Mouse (Mus musculus): ENCODE measurements around the gene Slc19a1. TPM values are rescaled to one million over a fixed set of nuclear protein-coding genes. Genes with fewer than 3 reads are reported as not detected.

Slc19a1 gene
- polyA plus RNA-seq, 1 experiment from 2014 or later, result 35.4 TPM

DNA sequence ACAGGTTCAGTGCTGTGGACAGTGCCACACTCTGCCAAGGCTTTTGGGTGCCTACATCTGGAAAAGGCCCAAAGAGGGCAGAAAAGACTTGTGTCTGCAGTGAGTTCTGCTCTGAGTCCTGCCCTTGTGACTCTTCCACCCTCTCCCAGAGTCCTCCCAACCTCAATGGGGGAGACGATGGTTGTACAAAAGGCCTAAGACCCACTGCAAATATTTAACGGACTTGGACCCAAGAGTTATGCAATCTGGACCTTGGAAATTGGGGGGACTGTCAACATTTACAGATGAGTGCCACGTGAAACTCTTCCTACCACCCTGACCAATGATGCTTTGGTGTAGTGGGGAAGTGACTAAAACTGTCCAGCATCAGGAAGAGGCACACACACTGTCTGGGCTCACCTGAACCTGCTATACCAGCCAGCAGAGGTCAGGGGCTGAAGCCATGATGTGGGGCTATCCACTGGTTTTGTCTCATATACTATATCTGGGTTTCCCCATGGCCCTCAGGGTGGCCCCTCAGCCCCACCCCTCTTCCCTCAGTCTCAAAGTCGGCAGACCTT lies 59.6 kb downstream of the Slc19a1 start:
- Histone ChIP-seq H3K4me3 (ENCODE audit: low read depth, low read length) (no peak overlapping the region), H3K9me3 (ENCODE audit: control insufficient read depth, low read depth, low read length) (peaks cover 5% of the 10 kb centered on the region; the same call in 1 of the 2 replicates), H3K4me1 (ENCODE audit: control insufficient read depth, insufficient read depth, low read length) (peaks cover 4% of the 10 kb centered on the region; the same call in 1 of the 2 replicates), H3K9ac (replicated peaks; ENCODE audit: low read depth, low read length) (no peak overlapping the region), H3K27me3 (ENCODE audit: control insufficient read depth, insufficient read depth, low read length) (no peaks in the 10 kb centered on the region), H3K4me2 (replicated peaks; ENCODE audit: low read depth, low read length) (no peak overlapping the region), H3K36me3 (ENCODE audit: control insufficient read depth, insufficient read depth, low read length) (no peaks in the 10 kb centered on the region; the same call in 1 of the 2 replicates), H3K27ac (ENCODE audit: low read length) (no peak overlapping the region)
- WGBS, result 69% methylated on average over 4 of the region's 4 CpGs
- no peak for ATAC-seq (ENCODE audit: insufficient number of reproducible peaks, insufficient read depth, low FRiP score, low read depth)

DNA sequence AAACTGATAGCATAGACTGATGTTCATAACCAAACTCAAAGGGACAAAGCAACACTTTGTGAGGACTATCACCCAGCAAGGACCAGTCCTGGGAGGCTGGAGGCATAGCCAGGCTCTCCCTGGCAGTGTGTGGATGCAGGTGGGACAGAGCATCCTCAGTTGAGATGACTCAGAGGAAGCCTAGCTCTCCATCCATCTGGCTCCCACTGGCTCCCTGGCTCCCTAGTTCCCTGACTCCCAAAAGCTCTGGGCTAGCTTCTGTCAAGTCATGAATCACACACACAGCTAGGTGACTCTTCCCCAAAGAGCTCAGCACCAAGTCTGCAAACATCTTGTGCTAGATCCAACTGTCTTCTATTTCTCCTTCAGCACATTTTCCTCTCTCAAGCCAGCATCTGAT lies 61.8 kb downstream of the Slc19a1 start:
- ATAC-seq (ENCODE audit: insufficient number of reproducible peaks, insufficient read depth, low FRiP score, low read depth), result no peak
- Histone ChIP-seq H3K27me3 (ENCODE audit: control insufficient read depth, insufficient read depth, low read length) (no peaks in the 10 kb centered on the region), H3K9me3 (ENCODE audit: control insufficient read depth, low read depth, low read length) (peaks cover 5% of the 10 kb centered on the region; the same call in 1 of the 2 replicates), H3K36me3 (ENCODE audit: control insufficient read depth, insufficient read depth, low read length) (no peaks in the 10 kb centered on the region; the same call in 1 of the 2 replicates), H3K4me3 (ENCODE audit: low read depth, low read length) (no peak overlapping the region), H3K9ac (replicated peaks; ENCODE audit: low read depth, low read length) (no peak overlapping the region), H3K27ac (ENCODE audit: low read length) (no peak overlapping the region), H3K4me2 (replicated peaks; ENCODE audit: low read depth, low read length) (no peak overlapping the region), H3K4me1 (ENCODE audit: control insufficient read depth, insufficient read depth, low read length) (peaks cover 13% of the 10 kb centered on the region)

DNA sequence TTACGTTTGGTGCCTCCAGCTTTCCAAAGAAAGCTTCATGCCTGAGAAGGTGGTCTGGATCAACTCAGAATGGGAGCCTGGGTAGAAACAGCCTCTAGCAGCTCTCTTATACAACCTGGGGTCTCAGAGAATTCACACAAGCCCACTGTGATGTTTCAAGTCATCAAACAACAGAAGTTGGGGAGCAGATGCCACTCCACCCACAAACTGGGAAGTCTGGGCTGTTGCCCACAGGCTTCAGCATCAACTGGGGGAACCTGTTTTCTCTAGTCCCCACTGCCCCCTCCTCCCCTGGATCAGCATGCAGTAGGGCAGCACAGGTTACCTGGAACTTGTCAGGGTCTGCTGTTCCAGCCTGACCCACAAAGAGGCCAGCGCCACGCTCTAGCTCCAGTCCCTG lies 63.6 kb downstream of the Slc19a1 start:
- H3K4me3 ChIP-seq (ENCODE audit: low read depth, low read length), result no peak overlapping the region
- no peak overlapping the region for H3K4me2 ChIP-seq (replicated peaks; ENCODE audit: low read depth, low read length)
- no peaks in the 10 kb centered on the region for H3K27me3 ChIP-seq (ENCODE audit: control insufficient read depth, insufficient read depth, low read length)
- 95% methylated on average over 3 of the region's 3 CpGs for WGBS
- no peak for ATAC-seq (ENCODE audit: insufficient number of reproducible peaks, insufficient read depth, low FRiP score, low read depth)
- H3K27ac ChIP-seq (ENCODE audit: low read length), result no peak overlapping the region
- peaks cover 9% of the 10 kb centered on the region for H3K4me1 ChIP-seq (ENCODE audit: control insufficient read depth, insufficient read depth, low read length)
- H3K9ac ChIP-seq (replicated peaks; ENCODE audit: low read depth, low read length), result no peak overlapping the region
- H3K36me3 ChIP-seq (ENCODE audit: control insufficient read depth, insufficient read depth, low read length), result no peaks in the 10 kb centered on the region; the same call in 1 of the 2 replicates
- peaks cover 5% of the 10 kb centered on the region; the same call in 1 of the 2 replicates for H3K9me3 ChIP-seq (ENCODE audit: control insufficient read depth, low read depth, low read length)

DNA sequence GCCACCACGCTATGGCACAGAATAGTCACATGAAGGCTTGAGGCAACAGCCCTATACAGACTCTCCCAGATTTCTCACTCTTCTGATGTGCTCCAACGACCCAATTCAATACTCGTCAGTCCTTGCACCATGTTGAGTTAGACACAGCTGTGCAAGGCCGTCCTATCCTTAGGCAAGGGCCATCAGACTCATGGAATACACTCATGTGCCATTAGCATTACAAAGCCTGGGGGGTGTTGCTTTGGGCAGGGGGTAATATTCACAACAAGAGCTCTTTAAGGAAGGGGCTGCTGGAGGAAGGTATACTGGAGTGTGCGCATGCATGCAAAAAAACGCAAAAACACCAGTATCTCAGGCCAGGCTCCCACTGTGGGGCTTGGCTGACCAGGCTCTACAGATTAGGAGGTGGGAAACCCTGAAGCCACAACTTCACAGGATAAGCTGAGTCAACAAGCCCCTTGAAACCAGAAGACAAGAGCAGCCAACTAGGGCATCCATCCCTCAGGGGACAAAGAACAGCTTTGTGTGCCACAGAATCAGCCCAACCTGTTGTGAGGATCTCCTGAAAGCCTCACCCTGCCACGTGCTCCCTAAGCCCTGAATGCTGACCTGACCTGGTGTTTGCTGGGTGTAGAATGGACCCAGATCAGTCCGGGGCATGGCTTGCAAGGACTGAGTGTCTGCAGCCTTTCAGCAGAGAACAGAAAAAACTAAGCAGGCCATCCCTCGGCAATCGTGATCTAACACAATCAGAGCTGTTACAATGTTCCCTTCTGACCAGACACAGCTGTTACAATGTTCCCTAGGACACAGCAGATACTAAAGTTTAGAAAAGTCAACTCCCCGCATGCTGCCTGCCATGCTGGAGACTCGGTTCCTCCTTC lies 65.2 kb downstream of the Slc19a1 start:
- Histone ChIP-seq H3K36me3 (ENCODE audit: control insufficient read depth, insufficient read depth, low read length) (no peaks in the 10 kb centered on the region; the same call in 1 of the 2 replicates), H3K27ac (ENCODE audit: low read length) (peak overlapping the region; percentile 61; the same call in 1 of the 2 replicates), H3K4me2 (replicated peaks; ENCODE audit: low read depth, low read length) (no peak overlapping the region), H3K4me1 (ENCODE audit: control insufficient read depth, insufficient read depth, low read length) (peaks cover 9% of the 10 kb centered on the region), H3K9me3 (ENCODE audit: control insufficient read depth, low read depth, low read length) (peaks cover 5% of the 10 kb centered on the region; the same call in 1 of the 2 replicates), H3K4me3 (ENCODE audit: low read depth, low read length) (no peak overlapping the region), H3K27me3 (ENCODE audit: control insufficient read depth, insufficient read depth, low read length) (no peaks in the 10 kb centered on the region), H3K9ac (replicated peaks; ENCODE audit: low read depth, low read length) (no peak overlapping the region)
- no peak for ATAC-seq (ENCODE audit: insufficient number of reproducible peaks, insufficient read depth, low FRiP score, low read depth)
- WGBS, result 65% methylated on average over 12 of the region's 12 CpGs

DNA sequence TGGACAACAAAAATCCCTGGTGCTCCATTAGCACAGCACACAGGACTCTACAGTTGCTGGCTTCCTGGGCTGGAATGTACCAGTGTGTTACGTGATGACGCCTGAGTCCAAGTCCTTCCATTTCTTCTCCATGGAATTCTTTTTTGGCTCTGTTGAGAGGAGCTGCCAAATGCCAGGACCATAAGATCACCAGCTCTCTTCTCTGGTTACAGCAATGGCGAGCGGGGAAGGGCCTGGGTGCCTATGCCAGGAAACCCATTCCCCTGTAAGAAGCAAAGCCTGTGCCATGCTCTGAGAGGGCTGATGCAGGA lies 65.8 kb downstream of the Slc19a1 start:
- peak overlapping the region; percentile 36; the same call in 1 of the 2 replicates for H3K27ac ChIP-seq (ENCODE audit: low read length)
- no peak overlapping the region for H3K4me2 ChIP-seq (replicated peaks; ENCODE audit: low read depth, low read length)
- H3K9me3 ChIP-seq (ENCODE audit: control insufficient read depth, low read depth, low read length), result peaks cover 3% of the 10 kb centered on the region; the same call in 1 of the 2 replicates
- no peak for ATAC-seq (ENCODE audit: insufficient number of reproducible peaks, insufficient read depth, low FRiP score, low read depth)
- H3K4me3 ChIP-seq (ENCODE audit: low read depth, low read length), result no peak overlapping the region
- no peak overlapping the region for H3K9ac ChIP-seq (replicated peaks; ENCODE audit: low read depth, low read length)
- H3K27me3 ChIP-seq (ENCODE audit: control insufficient read depth, insufficient read depth, low read length), result no peaks in the 10 kb centered on the region
- H3K4me1 ChIP-seq (ENCODE audit: control insufficient read depth, insufficient read depth, low read length), result peaks cover 9% of the 10 kb centered on the region
- WGBS, result 75% methylated on average over 4 of the region's 4 CpGs
- H3K36me3 ChIP-seq (ENCODE audit: control insufficient read depth, insufficient read depth, low read length), result no peaks in the 10 kb centered on the region; the same call in 1 of the 2 replicates

DNA sequence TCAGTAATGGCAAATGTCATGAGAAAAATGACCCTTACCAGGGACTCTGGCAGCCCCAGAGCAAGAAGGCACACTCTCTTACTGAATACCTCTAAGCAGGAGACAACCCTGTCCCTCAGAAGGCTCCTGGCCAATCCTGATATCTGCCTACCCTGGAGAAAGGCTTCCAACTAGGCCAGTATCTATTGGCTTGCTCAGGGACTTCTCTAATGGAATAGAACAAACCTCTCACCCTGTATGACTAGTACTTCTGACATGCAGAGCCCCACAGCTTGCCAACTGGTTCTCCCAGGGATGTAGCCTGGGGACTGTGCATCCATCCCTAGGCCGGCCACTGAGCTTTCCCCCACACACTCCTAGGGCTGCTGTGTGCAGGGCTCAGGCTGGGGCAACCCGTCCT lies 66.6 kb downstream of the Slc19a1 start:
- no peak overlapping the region for H3K9ac ChIP-seq (replicated peaks; ENCODE audit: low read depth, low read length)
- no peaks in the 10 kb centered on the region for H3K27me3 ChIP-seq (ENCODE audit: control insufficient read depth, insufficient read depth, low read length)
- H3K9me3 ChIP-seq (ENCODE audit: control insufficient read depth, low read depth, low read length), result no peaks in the 10 kb centered on the region
- no peak overlapping the region; the same call in 1 of the 2 replicates for H3K27ac ChIP-seq (ENCODE audit: low read length)
- no peak for ATAC-seq (ENCODE audit: insufficient number of reproducible peaks, insufficient read depth, low FRiP score, low read depth)
- no peaks in the 10 kb centered on the region; the same call in 1 of the 2 replicates for H3K36me3 ChIP-seq (ENCODE audit: control insufficient read depth, insufficient read depth, low read length)
- no peak overlapping the region for H3K4me2 ChIP-seq (replicated peaks; ENCODE audit: low read depth, low read length)
- no peak overlapping the region for H3K4me3 ChIP-seq (ENCODE audit: low read depth, low read length)
- H3K4me1 ChIP-seq (ENCODE audit: control insufficient read depth, insufficient read depth, low read length), result peaks cover 9% of the 10 kb centered on the region
- 84% methylated on average over 2 of the region's 2 CpGs for WGBS

DNA sequence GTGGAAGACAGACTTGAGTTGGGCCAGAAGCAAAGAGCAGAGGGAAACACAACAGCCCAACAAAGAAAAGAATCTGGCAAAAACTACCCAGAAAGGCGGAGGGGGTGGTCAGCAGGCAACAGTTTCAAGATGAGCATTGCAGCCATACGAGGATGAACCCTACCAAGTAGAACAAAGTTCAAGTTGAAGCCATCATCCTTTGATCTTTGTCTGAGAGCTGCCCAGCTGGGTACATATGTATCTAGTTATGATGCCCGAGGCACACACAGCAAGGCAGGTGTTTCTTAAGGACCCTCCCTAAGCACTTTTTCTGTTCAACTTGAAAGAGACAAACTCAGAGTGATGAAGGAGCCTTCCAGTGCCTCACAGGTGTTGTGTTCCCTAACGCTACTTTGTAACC lies 67.7 kb downstream of the Slc19a1 start:
- Histone ChIP-seq H3K9ac (replicated peaks; ENCODE audit: low read depth, low read length) (no peak overlapping the region), H3K4me3 (ENCODE audit: low read depth, low read length) (no peak overlapping the region), H3K27me3 (ENCODE audit: control insufficient read depth, insufficient read depth, low read length) (no peaks in the 10 kb centered on the region), H3K4me1 (ENCODE audit: control insufficient read depth, insufficient read depth, low read length) (peaks cover 11% of the 10 kb centered on the region), H3K4me2 (replicated peaks; ENCODE audit: low read depth, low read length) (no peak overlapping the region), H3K36me3 (ENCODE audit: control insufficient read depth, insufficient read depth, low read length) (no peaks in the 10 kb centered on the region; the same call in 1 of the 2 replicates), H3K9me3 (ENCODE audit: control insufficient read depth, low read depth, low read length) (no peaks in the 10 kb centered on the region), H3K27ac (ENCODE audit: low read length) (no peak overlapping the region)
- WGBS, result 81% methylated on average over 4 of the region's 4 CpGs
- no peak for ATAC-seq (ENCODE audit: insufficient number of reproducible peaks, insufficient read depth, low FRiP score, low read depth)

DNA sequence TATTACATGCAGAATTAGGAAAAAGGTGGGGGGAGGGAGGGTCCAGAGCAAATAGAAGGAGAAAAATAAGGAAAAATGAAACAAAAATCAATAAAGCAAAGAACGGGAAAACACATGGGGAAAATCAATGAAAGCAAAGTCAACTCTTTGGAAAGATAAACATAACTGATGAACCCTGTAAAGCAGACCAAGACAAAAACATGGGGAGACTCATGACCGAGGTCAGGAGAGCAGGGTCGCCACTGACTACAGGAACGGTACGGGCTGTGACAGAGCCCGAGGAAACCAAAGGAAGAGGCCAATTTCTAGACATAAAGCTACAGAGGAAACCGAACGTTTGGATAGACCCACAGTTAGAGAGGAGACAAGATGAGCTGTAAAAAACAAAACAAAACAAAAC lies 71.6 kb downstream of the Slc19a1 start:
- no peak overlapping the region for H3K4me2 ChIP-seq (replicated peaks; ENCODE audit: low read depth, low read length)
- no peaks in the 10 kb centered on the region for H3K9me3 ChIP-seq (ENCODE audit: control insufficient read depth, low read depth, low read length)
- H3K4me3 ChIP-seq (ENCODE audit: low read depth, low read length), result no peak overlapping the region
- H3K9ac ChIP-seq (replicated peaks; ENCODE audit: low read depth, low read length), result no peak overlapping the region
- H3K36me3 ChIP-seq (ENCODE audit: control insufficient read depth, insufficient read depth, low read length), result no peaks in the 10 kb centered on the region
- 30% methylated on average over 8 of the region's 8 CpGs for WGBS
- ATAC-seq (ENCODE audit: insufficient number of reproducible peaks, insufficient read depth, low FRiP score, low read depth), result no peak
- H3K27me3 ChIP-seq (ENCODE audit: control insufficient read depth, insufficient read depth, low read length), result no peaks in the 10 kb centered on the region
- H3K27ac ChIP-seq (ENCODE audit: low read length), result no peak overlapping the region
- peaks cover 2% of the 10 kb centered on the region; the same call in 1 of the 2 replicates for H3K4me1 ChIP-seq (ENCODE audit: control insufficient read depth, insufficient read depth, low read length)

Measured in stomach, embryonic 14.5 days (tissue).